Mouse (Mus musculus) stomach, postnatal 0 days (tissue): ENCODE measurements around the gene Commd1. TPM values are rescaled to one million over a fixed set of nuclear protein-coding genes. Genes with fewer than 3 reads are reported as not detected.

Experiments used
- ATAC-seq: fragments of 200-750 bp; cut with Nextera tagmentation; 2 replicates; pipeline ENCODE4 v1.8.0; 2017; ENCODE audit not compliant: low FRiP score, low TSS enrichment
- DNase-seq: peaks from one replicate; pipeline ENCODE4 v3.0.0-alpha.2; 2016; ENCODE audit warnings: low spot score
- H3K27ac ChIP-seq: fragments of 300-500 bp; sonication (generic); replicated peaks from 2 replicates; pipeline ENCODE4 v1.5.1; 2014; ENCODE audit warnings: mild to moderate bottlenecking, control low read depth
- H3K27me3 ChIP-seq: fragments of 300-500 bp; sonication (generic); 2 replicates; pipeline ENCODE4 v1.6.1; 2014; ENCODE audit warnings: low read length; ENCODE audit not compliant: control insufficient read depth, insufficient read depth
- H3K36me3 ChIP-seq: fragments of 300-500 bp; sonication (generic); 2 replicates; pipeline ENCODE4 v1.6.1; 2014; ENCODE audit warnings: low read length, mixed read lengths; ENCODE audit not compliant: control insufficient read depth, insufficient read depth
- H3K4me1 ChIP-seq: fragments of 300-500 bp; sonication (generic); replicated peaks from 2 replicates; pipeline ENCODE4 v1.6.1; 2014; ENCODE audit warnings: antibody characterized with exemption; ENCODE audit not compliant: control insufficient read depth, insufficient read depth
- H3K4me2 ChIP-seq: fragments of 300-500 bp; sonication (generic); replicated peaks from 2 replicates; pipeline ENCODE4 v1.6.1; 2014; ENCODE audit warnings: low read depth, mild to moderate bottlenecking, control low read depth, moderate library complexity
- H3K4me3 ChIP-seq: fragments of 300-500 bp; sonication (generic); 2 replicates; pipeline ENCODE4 v1.5.1; 2014; ENCODE audit warnings: low read depth, low read length, control low read depth
- H3K9ac ChIP-seq: fragments of 300-500 bp; sonication (generic); 2 replicates; pipeline ENCODE4 v1.6.1; 2014; ENCODE audit warnings: mild to moderate bottlenecking, low read length, control low read depth, mixed read lengths
- H3K9me3 ChIP-seq: fragments of 300-500 bp; sonication (generic); 2 replicates; pipeline ENCODE4 v1.6.1; 2016; ENCODE audit warnings: low read length; ENCODE audit not compliant: control insufficient read depth
- CTCF ChIP-seq: IDR thresholded peaks from 2 replicates; pipeline ENCODE4 v1.5.1; 2016; ENCODE audit warnings: antibody characterized with exemption, low read depth, mild to moderate bottlenecking, moderate library complexity
- EP300 ChIP-seq: optimal IDR thresholded peaks from 2 replicates; pipeline ENCODE3; 2016; ENCODE audit warnings: antibody characterized with exemption
- WGBS: fragments of 180-500 bp; shearing (Covaris S2); extraction: QIAGEN DNeasy Blood & Tissue Kit; methylation state at CpG from one replicate; pipeline ENCODE4 v1.1.7; 2014; 5-methylcytosine and 5-hydroxymethylcytosine counted together
- polyA plus RNA-seq: library from polyadenylated mRNA; unstranded; fragments of >200 nt; fragmentation: Nextera tagmentation; extraction: Ambion mirVana; gene quantifications from 2 replicates; pipeline ENCODE4 v1.2.1, GENCODE M21; 2015

Commd1 gene
- polyA plus RNA-seq, 1 experiment from 2014 or later = 269 TPM

DNA sequence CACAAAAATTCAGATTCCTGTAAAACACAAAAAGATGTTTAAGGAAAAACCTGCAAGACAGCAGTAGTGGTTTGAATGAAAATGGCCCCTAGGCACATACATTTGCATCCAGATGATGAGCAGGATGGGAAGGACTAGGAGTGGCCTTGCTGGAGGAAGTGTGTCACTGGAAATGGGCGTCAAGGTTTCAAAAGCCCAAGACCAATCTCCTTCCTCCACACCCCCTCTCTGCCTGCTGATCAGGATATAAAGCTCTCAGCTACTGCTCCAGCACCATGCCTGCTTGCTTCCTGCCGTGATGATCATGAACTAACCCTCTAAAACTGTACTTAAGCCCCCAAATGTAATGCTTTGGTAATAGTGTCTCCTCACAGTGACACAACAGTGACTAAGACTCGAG is 82.1 kb downstream of the Commd1 start:
- Histone ChIP-seq H3K9ac (no peak overlapping the region), H3K27ac (no peak overlapping the region), H3K9me3 (no peaks in the 10 kb centered on the region), H3K4me1 (no peaks in the 10 kb centered on the region), H3K36me3 (0 out of 2 replicates have a peak, but pooled peaks cover 3% of the 10 kb centered on the region), H3K4me3 (no peak overlapping the region), H3K4me2 (no peak overlapping the region), H3K27me3 (no peaks in the 10 kb centered on the region)
- no peak for TF ChIP-seq EP300
- TF ChIP-seq CTCF = no peak
- DNase-seq (no peak), ATAC-seq (no peak)
- WGBS = 84% methylated on average over 3 of the region's 3 CpGs

DNA sequence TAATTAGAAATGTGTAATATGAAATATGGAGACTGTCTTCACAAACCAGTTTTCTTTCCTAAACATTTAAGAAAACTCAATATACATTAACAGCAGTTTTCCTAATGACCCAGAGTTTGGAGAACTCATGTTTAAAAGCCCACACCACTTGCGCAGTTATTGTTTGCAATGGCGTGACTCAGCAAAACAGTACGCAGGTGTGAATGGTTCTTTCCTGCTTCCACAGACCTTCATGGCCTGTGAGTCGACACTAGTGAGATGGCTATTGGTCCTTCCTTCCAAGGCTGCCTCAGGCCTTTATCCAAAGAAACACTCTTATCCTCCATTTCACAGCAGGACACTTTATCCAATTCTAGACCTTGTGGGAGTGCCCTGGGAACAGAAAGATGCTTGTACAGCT is 84.5 kb downstream of the Commd1 start:
- Histone ChIP-seq H3K27me3 (no peaks in the 10 kb centered on the region), H3K4me3 (no peak overlapping the region), H3K9me3 (no peaks in the 10 kb centered on the region), H3K36me3 (0 out of 2 replicates have a peak, but pooled peaks cover 3% of the 10 kb centered on the region), H3K27ac (no peak overlapping the region), H3K9ac (no peak overlapping the region), H3K4me2 (no peak overlapping the region), H3K4me1 (no peaks in the 10 kb centered on the region)
- DNase-seq (no peak), ATAC-seq (no peak)
- TF ChIP-seq CTCF (no peak), EP300 (no peak)
- 89% methylated on average over 4 of the region's 4 CpGs for WGBS

DNA sequence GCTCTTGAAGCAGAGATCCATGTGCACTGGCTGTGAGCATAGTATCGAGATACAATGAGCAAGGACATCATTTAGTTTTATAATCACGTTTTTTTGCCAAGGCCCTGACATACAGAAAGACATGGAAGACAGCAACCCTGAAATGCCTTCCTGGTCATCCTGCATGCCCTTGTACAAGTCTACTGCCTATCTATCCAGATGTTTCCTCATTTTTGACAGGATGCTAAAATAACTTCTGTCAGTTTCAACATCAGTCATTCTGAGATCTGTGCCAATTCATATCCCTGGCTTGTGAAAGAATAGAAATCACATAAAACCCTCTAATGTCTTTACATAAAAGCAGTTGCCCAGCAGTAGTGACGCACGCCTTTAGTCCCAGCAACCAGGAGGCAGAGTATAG is 85.1 kb downstream of the Commd1 start:
- ATAC-seq (no peak), DNase-seq (no peak)
- Histone ChIP-seq H3K4me3 (no peak overlapping the region), H3K9me3 (no peaks in the 10 kb centered on the region), H3K4me2 (no peak overlapping the region), H3K27ac (no peak overlapping the region), H3K36me3 (0 out of 2 replicates have a peak, but pooled peaks cover 3% of the 10 kb centered on the region), H3K4me1 (no peaks in the 10 kb centered on the region), H3K27me3 (no peaks in the 10 kb centered on the region), H3K9ac (no peak overlapping the region)
- WGBS = 80% methylated on average over 4 of the region's 4 CpGs
- TF ChIP-seq CTCF (no peak), EP300 (no peak)

DNA sequence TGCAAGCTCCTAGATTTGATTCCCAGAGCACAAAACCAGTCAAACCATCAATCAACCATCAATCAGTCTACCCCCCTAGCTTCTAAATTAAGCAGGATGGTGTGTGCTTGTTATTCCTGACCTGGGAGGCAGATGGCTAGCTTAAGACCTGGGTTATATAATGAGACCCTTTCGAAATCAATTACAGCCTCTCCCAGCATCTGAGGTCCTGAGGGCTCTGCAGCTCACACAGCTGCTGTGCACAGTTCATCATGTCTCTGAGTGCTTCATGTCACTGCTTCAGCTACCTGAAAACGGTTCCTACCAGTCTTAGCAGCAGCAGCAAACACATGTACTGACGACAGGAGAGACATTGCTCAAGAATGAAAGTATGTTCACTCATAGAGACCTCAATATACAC is 89.1 kb downstream of the Commd1 start:
- Histone ChIP-seq H3K4me3 (no peak overlapping the region), H3K27me3 (no peaks in the 10 kb centered on the region), H3K4me2 (no peak overlapping the region), H3K4me1 (no peaks in the 10 kb centered on the region), H3K36me3 (no peaks in the 10 kb centered on the region), H3K27ac (no peak overlapping the region), H3K9ac (no peak overlapping the region), H3K9me3 (no peaks in the 10 kb centered on the region)
- ATAC-seq = no peak
- TF ChIP-seq CTCF (no peak), EP300 (no peak)
- 58% methylated on average over 3 of the region's 3 CpGs for WGBS
- DNase-seq = no peak

DNA sequence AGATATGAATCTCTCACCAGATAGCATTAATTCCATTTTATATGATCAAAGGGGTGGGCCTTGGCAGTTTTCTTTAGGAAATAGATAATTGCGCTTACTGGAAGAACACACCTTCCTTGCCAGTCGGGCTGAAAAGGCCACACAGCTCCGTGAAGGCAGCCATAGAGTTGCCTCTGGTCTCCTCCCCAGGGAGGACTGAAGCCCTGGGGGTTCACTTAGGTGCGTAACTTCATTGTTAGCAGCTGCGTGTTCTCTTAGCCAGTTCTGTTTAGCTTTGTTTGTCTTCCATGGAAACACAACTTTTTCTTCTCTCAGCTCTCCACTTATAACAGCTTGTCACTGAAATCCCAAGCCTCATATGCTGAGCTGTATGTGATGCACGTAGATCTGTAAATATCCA is 89.7 kb downstream of the Commd1 start:
- DNase-seq (no peak), ATAC-seq (no peak)
- Histone ChIP-seq H3K27ac (no peak overlapping the region), H3K36me3 (no peaks in the 10 kb centered on the region), H3K9me3 (no peaks in the 10 kb centered on the region), H3K4me3 (no peak overlapping the region), H3K9ac (no peak overlapping the region), H3K27me3 (no peaks in the 10 kb centered on the region), H3K4me1 (no peaks in the 10 kb centered on the region), H3K4me2 (no peak overlapping the region)
- WGBS = 49% methylated on average over 6 of the region's 6 CpGs
- TF ChIP-seq EP300 = no peak
- TF ChIP-seq CTCF = no peak

DNA sequence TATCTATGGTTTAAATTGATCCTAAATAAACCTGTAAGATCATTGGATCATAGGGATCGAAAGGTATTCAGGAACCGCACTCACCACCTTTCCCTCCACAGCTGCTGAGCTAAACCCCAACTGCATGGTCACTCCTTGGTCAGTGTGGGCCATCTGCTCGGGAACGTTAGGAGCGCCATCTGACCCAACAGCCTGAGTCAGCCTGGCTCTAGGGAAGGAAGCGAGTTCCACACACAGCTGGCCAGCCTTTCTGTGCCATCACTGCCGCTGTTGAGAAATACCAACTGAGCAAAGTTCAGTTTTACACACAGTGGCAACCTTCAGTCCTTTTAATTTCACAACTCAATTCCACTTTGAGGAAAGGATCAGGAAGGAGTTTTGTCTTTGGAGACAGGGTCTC is 90.3 kb downstream of the Commd1 start:
- DNase-seq (no peak), ATAC-seq (no peak; the same call in 1 of the 2 replicates)
- Histone ChIP-seq H3K4me1 (no peaks in the 10 kb centered on the region), H3K4me2 (no peak overlapping the region), H3K27ac (no peak overlapping the region), H3K9me3 (no peaks in the 10 kb centered on the region), H3K36me3 (no peaks in the 10 kb centered on the region), H3K4me3 (no peak overlapping the region), H3K9ac (no peak overlapping the region), H3K27me3 (no peaks in the 10 kb centered on the region)
- TF ChIP-seq CTCF (no peak), EP300 (no peak)
- 86% methylated on average over 7 of the region's 7 CpGs for WGBS

DNA sequence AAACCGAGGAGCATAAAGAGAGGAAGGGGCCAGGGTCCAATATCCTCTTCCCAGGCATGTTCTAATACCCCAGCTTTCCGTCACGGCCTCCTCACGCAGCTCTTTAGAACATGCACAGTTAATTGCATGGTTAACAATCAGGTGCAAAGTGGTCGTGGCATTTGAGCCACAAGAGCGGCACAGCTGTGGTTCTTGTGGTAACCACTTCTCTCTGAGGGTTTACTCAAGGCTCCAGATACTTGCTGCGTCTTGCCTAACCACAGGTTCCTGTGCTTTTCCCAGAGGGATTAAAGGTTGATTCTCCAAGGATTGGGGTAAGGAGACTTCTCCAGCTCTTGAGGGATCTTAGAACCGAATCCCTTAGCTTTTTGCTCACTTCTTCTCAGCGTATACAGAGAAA is 90.9 kb downstream of the Commd1 start:
- H3K9me3 ChIP-seq = no peaks in the 10 kb centered on the region
- 78% methylated on average over 9 of the region's 9 CpGs for WGBS
- no peak for TF ChIP-seq CTCF
- TF ChIP-seq EP300 = no peak
- no peaks in the 10 kb centered on the region for H3K27me3 ChIP-seq
- no peak overlapping the region for H3K4me2 ChIP-seq
- H3K36me3 ChIP-seq = no peaks in the 10 kb centered on the region
- H3K9ac ChIP-seq = no peak overlapping the region
- no peaks in the 10 kb centered on the region for H3K4me1 ChIP-seq
- DNase-seq (no peak), ATAC-seq (no peak)
- H3K4me3 ChIP-seq = no peak overlapping the region
- H3K27ac ChIP-seq = no peak overlapping the region
